Mouse (Mus musculus) leukemia stem cell, adult 10-12 weeks (primary cell): ENCODE measurements around the gene Noct. TPM values are rescaled to one million over a fixed set of nuclear protein-coding genes. Genes with fewer than 3 reads are reported as not detected.

Experiments used
- polyA plus RNA-seq: library from polyadenylated mRNA; stranded (reverse); fragments of >175 nt; gene quantifications from 2 replicates; pipeline ENCODE4 v1.2.3, GENCODE M21; 2012; ENCODE audit warnings: low replicate concordance

Noct gene
- 21.2 and 37.3 TPM in 2 replicates for polyA plus RNA-seq

GRCm38 (mm10) chr3:51224363-51225225 is at the start of gene Noct:
Gene Noct (plus strand): TSS chr3:51224447.

Other genes with a start within 250 kb of the Noct start
- 11.9 and 21.0 TPM in 2 replicates for gene Elf2, start 116.2 kb downstream of the Noct start, polyA plus RNA-seq
- 0.15 and 0.16 TPM in 2 replicates for gene Mgarp, start 172.3 kb downstream of the Noct start, polyA plus RNA-seq
- 0.34 and 42.5 TPM in 2 replicates for gene Ndufc1, start 184.5 kb downstream of the Noct start, polyA plus RNA-seq
- gene Naa15, start 190.7 kb downstream of the Noct start, polyA plus RNA-seq, result 7.2 and 7.7 TPM in 2 replicates